Mouse (Mus musculus) midbrain, postnatal 0 days (tissue): ENCODE measurements around the gene Tmem59. TPM values are rescaled to one million over a fixed set of nuclear protein-coding genes. Genes with fewer than 3 reads are reported as not detected.

ENCODE experiments used
- ATAC-seq: fragments of 200-750 bp; cut with Nextera tagmentation; 2 replicates; pipeline ENCODE4 v1.8.0; 2017; ENCODE audit warnings: moderate number of reproducible peaks, mild to moderate bottlenecking, moderate TSS enrichment, moderate library complexity; ENCODE audit not compliant: low FRiP score
- DNase-seq: peaks from one replicate; pipeline ENCODE4 v3.0.0-alpha.2; 2015; ENCODE audit warnings: low spot score
- H3K27ac ChIP-seq: fragments of 300-500 bp; sonication (generic); 2 replicates; pipeline ENCODE4 v1.5.1; 2014; ENCODE audit warnings: low read depth, mild to moderate bottlenecking, low read length, mixed read lengths
- H3K27me3 ChIP-seq: fragments of 300-500 bp; sonication (generic); 2 replicates; pipeline ENCODE4 v1.6.1; 2014; ENCODE audit warnings: low read length, control low read depth, mixed read lengths; ENCODE audit not compliant: insufficient read depth
- H3K36me3 ChIP-seq: fragments of 300-500 bp; sonication (generic); 2 replicates; pipeline ENCODE4 v1.6.1; 2014; ENCODE audit warnings: low read length, control low read depth, mixed read lengths; ENCODE audit not compliant: insufficient read depth
- H3K4me1 ChIP-seq: fragments of 300-500 bp; sonication (generic); 2 replicates; pipeline ENCODE4 v1.6.1; 2014; ENCODE audit warnings: mild to moderate bottlenecking, control low read depth, antibody characterized with exemption, low read length, mixed read lengths; ENCODE audit not compliant: insufficient read depth
- H3K4me2 ChIP-seq: fragments of 300-500 bp; sonication (generic); 2 replicates; pipeline ENCODE4 v1.6.1; 2014; ENCODE audit warnings: low read depth, mild to moderate bottlenecking, low read length, mixed read lengths; ENCODE audit not compliant: poor library complexity, severe bottlenecking
- H3K4me3 ChIP-seq: fragments of 300-500 bp; sonication (generic); 2 replicates; pipeline ENCODE4 v1.5.1; 2014; ENCODE audit warnings: low read depth, mild to moderate bottlenecking, low read length, moderate library complexity
- H3K9ac ChIP-seq: fragments of 300-500 bp; sonication (generic); replicated peaks from 2 replicates; pipeline ENCODE4 v1.6.1; 2014; ENCODE audit warnings: mild to moderate bottlenecking, low read length, moderate library complexity, mixed read lengths; ENCODE audit not compliant: poor library complexity, severe bottlenecking
- H3K9me3 ChIP-seq: fragments of 300-500 bp; sonication (generic); 2 replicates; pipeline ENCODE4 v1.6.1; 2016; ENCODE audit warnings: low read length, control low read depth
- CTCF ChIP-seq: IDR thresholded peaks from 2 replicates; pipeline ENCODE4 v1.5.1; 2016; ENCODE audit warnings: antibody characterized with exemption, mild to moderate bottlenecking
- WGBS: fragments of 180-500 bp; shearing (Covaris S2); extraction: QIAGEN DNeasy Blood & Tissue Kit; methylation state at CpG from one replicate; pipeline ENCODE4 v1.1.7; 2014; 5-methylcytosine and 5-hydroxymethylcytosine counted together
- polyA plus RNA-seq: library from polyadenylated mRNA; unstranded; fragments of >200 nt; fragmentation: Nextera tagmentation; extraction: Ambion mirVana; gene quantifications from 2 replicates; pipeline ENCODE4 v1.2.1, GENCODE M21; 2015
- total RNA-seq: library from RNA; depleted of rRNA; stranded (reverse); fragments of >200 nt; gene quantifications from 2 replicates; pipeline ENCODE4 v1.2.3, GENCODE M21; 2014

Gene Tmem59
- total and polyA plus RNA-seq, 2 experiments from 2014 or later, result 127 to 347 TPM

- Histone ChIP-seq H3K27ac (no peak overlapping the region), H3K9me3 (no peaks in the 10 kb centered on the region), H3K4me2 (no peak overlapping the region), H3K36me3 (peaks cover 57% of the 10 kb centered on the region), H3K9ac (no peak overlapping the region), H3K4me1 (no peaks in the 10 kb centered on the region), H3K27me3 (no peaks in the 10 kb centered on the region), H3K4me3 (no peak overlapping the region)
- no peak for DNase-seq
- TF ChIP-seq CTCF, result no peak
- WGBS, result 94% methylated on average over 3 of the region's 3 CpGs
- ATAC-seq, result no peak
These were observed 23.6 kb downstream of the Tmem59 start for GRCm38 (mm10) chr4:107201779-107202178.

DNA sequence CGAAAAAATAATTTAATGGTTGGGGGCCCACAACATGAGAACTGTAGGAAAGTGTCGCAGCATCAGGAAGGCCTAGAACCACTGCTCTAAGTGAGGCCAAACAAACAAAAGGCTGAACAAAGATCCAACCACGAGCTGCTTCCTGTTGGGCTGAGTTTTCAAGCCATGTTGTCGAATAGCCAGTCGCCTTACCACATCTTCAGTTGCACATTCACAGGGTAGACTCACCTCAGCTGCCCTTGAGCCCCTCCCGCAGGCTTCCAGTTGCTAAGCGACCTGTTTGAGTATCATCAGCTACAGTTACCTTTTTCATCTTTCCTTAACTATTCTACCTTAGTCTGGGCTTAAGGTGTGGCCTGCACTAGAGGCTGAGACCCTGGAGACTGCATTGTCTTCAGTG is 24.8 kb downstream of the Tmem59 start:
- H3K4me3 ChIP-seq, result no peak overlapping the region
- H3K27ac ChIP-seq, result no peak overlapping the region
- ATAC-seq, result no peak
- H3K36me3 ChIP-seq, result peaks cover 62% of the 10 kb centered on the region
- 91% methylated on average over 7 of the region's 7 CpGs for WGBS
- H3K9me3 ChIP-seq, result no peaks in the 10 kb centered on the region
- H3K4me1 ChIP-seq, result no peaks in the 10 kb centered on the region
- no peak overlapping the region for H3K9ac ChIP-seq
- no peak overlapping the region for H3K4me2 ChIP-seq
- TF ChIP-seq CTCF, result no peak
- H3K27me3 ChIP-seq, result no peaks in the 10 kb centered on the region
- DNase-seq, result no peak

DNA sequence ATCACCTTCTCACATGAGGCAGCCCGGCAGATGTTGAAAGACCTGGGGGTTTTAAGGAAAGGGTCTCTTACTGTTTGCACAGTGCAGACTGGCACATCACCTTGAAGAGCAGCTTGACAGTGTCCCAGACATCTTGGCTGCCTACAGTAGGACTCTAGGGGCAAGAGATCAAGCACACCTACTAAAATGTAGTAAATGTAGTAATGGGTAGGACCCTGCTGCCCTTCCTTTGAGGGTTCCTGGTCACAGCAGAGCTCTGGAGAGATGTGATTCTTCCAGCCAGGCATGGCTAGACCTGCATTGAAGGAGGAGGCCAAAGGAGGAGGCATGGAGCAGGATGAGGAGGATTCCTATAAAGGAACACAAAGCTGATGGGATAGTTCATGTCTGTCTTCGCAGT is 28.8 kb downstream of the Tmem59 start:
- peaks cover 42% of the 10 kb centered on the region for H3K36me3 ChIP-seq
- TF ChIP-seq CTCF, result no peak
- H3K4me3 ChIP-seq, result no peak overlapping the region
- DNase-seq (no peak), ATAC-seq (no peak)
- no peaks in the 10 kb centered on the region for H3K9me3 ChIP-seq
- no peak overlapping the region for H3K4me2 ChIP-seq
- WGBS, result 98% methylated on average over 2 of the region's 2 CpGs
- H3K9ac ChIP-seq, result no peak overlapping the region
- no peaks in the 10 kb centered on the region for H3K27me3 ChIP-seq
- H3K4me1 ChIP-seq, result no peaks in the 10 kb centered on the region
- no peak overlapping the region for H3K27ac ChIP-seq

DNA sequence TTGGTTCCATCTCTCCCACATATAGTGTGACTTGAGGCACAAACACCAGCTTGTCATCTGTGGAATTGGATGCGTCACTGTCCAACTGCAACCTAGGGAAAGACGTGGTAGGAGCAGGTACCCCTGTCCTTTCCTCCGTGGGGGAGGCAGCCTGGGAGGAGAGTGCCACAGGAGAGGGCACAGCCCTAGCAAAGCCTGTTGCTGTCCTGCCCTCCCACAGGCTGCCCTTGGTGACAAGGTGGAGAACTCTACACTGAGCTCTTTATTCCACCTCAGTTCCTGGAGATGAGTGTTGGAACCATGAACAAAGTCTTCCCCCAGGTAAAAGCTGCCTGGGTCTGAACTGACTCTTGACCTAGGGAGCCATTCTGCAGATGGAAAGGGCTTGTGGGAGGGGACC is 30.7 kb downstream of the Tmem59 start, which contains the start of gene Ldlrad1:
Gene Ldlrad1 (plus strand): TSS at position 301 of the 400 bp plus-strand sequence.
- Histone ChIP-seq H3K9me3 (no peaks in the 10 kb centered on the region), H3K27me3 (no peaks in the 10 kb centered on the region), H3K4me3 (no peak within 1 kb of the TSS), H3K9ac (no peak within 1 kb of the TSS), H3K4me2 (no peak within 1 kb of the TSS), H3K27ac (no peak within 1 kb of the TSS), H3K4me1 (no peaks in the 10 kb centered on the region), H3K36me3 (peaks cover 32% of the 10 kb centered on the region)
- ATAC-seq (no peak), DNase-seq (no peak)
- WGBS, result 94% methylated on average over 3 of the region's 3 CpGs
- TF ChIP-seq CTCF, result no peak

DNA sequence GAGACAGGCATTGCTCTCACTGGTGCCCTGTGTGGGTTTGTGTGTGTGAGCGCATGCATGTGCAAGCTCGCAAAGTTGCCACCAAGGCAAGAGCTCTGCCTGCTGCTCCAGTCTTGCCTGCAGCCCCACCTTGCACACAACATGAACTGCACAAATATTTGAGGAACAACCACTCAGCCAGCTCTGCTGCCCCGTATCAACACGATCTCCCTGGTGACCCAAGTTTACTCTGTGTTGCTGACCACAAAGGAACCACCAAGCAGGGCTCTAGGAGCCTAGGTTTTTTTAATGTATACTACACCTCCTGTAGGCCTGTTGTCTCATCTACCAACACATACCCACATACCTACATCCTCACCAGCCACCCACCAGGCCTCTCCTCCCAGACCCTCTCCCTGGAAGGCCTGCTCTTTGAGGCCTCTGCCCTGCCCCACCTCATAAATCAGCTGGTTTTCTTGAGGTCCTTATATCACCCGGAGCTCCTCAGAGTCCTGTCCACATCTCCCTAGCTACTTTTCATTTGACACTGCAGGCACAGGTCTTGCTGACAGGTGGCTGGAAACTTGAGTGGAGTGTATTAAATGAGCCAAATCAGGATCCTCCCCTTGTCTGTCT is 32.4 kb downstream of the Tmem59 start:
- no peak for TF ChIP-seq CTCF
- peaks cover 18% of the 10 kb centered on the region for H3K36me3 ChIP-seq
- 85% methylated on average over 5 of the region's 5 CpGs for WGBS
- H3K27me3 ChIP-seq, result no peaks in the 10 kb centered on the region
- no peak overlapping the region for H3K27ac ChIP-seq
- ATAC-seq, result no peak
- H3K9me3 ChIP-seq, result no peaks in the 10 kb centered on the region
- DNase-seq, result no peak
- no peak overlapping the region for H3K4me3 ChIP-seq
- no peak overlapping the region for H3K9ac ChIP-seq
- H3K4me2 ChIP-seq, result no peak overlapping the region
- H3K4me1 ChIP-seq, result no peaks in the 10 kb centered on the region

DNA sequence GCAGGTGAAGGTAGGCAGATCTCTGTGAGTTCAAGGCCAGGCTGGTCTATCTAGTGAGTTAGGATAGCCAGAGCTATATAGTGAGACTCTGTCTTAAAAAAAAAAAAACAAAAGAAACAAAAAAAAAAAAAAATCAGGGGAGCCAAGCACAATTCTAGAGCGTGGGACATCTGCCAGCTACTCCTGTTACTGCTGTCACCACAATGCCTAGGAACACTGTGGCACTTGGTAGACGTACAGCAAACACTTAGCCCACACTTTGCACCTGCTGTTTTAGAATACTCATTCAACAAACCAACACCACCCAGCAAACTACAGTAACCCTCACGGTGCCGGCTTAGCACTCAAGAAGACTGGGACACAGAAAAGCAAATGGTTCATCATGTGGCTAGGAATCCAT is 33.3 kb downstream of the Tmem59 start:
- no peaks in the 10 kb centered on the region for H3K27me3 ChIP-seq
- no peak overlapping the region for H3K27ac ChIP-seq
- peaks cover 15% of the 10 kb centered on the region for H3K36me3 ChIP-seq
- no peak for TF ChIP-seq CTCF
- no peak for ATAC-seq
- no peak for DNase-seq
- H3K4me1 ChIP-seq, result no peaks in the 10 kb centered on the region
- no peak overlapping the region for H3K4me3 ChIP-seq
- WGBS, result 62% methylated on average over 4 of the region's 4 CpGs
- no peak overlapping the region for H3K4me2 ChIP-seq
- no peaks in the 10 kb centered on the region for H3K9me3 ChIP-seq
- H3K9ac ChIP-seq, result no peak overlapping the region
